Mouse (Mus musculus): ENCODE measurements around the gene Tpx2.

Tpx2 gene

GRCm38 (mm10) chr2:152821023-152821422, 26.7 kb upstream of the Tpx2 start:
- DNase-seq, result no peak

GRCm38 (mm10) chr2:152821566-152821965, 26.2 kb upstream of the Tpx2 start:
- DNase-seq, result no peak

DNA sequence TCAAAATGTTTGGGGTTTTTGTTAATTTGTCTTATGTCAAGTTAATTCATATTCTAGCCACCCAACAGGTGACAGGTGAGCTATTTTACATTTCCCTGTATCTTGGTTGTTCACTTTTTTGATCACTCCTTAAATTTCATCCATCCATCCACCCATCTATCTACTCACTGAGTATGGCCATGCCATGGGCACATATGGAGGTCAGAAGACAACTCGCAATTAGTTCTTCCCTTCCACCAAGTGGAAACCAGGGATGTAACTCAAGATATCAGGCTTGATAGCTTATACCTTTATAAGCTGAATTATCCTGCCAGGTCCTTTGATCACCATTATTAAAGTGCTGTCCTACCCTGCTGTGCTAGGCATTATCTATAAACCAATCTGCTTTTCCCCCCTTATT, 24.0 kb upstream of the Tpx2 start:
- DNase-seq, result no peak

DNA sequence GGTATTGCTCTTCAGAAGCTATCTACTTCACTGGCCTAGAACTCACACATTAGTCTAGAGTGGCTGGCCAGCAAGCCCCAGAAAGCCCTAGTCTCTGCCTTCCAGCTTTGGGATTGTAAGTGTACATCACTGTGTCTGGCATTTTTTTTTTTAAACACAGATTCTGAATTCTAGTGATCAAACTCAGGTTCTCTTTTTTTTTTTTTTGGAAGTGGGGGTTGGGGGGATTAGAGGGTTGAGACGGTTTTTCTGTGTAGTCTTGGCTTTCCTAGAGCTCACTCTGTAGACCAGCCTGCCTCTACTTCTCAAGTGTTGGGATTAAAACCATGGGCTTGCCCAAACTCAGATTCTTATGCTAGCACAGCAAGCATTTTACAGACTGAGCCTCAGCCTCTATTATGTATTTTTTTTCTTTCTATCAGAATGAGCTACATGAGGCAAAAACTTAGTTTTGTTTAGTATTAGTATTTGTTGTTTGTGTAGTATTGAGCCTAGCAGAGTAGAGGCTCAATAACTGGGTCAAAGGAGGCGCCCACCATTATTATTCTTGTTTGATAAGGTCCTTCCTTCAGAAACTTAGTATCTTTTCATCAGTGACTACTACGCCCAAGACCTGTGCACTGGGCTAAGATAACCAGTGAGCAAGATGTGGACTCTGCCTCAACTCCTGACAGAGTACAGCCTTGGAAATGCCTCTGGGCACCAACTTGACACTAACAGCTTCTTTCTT, 23.2 kb upstream of the Tpx2 start:
- DNase-seq, result no peak

- no peak for DNase-seq
Observed at GRCm38 (mm10) chr2:152825168-152825697, 22.5 kb upstream of the Tpx2 start.

GRCm38 (mm10) chr2:152825713-152826112, 22.1 kb upstream of the Tpx2 start:
- no peak for DNase-seq

DNA sequence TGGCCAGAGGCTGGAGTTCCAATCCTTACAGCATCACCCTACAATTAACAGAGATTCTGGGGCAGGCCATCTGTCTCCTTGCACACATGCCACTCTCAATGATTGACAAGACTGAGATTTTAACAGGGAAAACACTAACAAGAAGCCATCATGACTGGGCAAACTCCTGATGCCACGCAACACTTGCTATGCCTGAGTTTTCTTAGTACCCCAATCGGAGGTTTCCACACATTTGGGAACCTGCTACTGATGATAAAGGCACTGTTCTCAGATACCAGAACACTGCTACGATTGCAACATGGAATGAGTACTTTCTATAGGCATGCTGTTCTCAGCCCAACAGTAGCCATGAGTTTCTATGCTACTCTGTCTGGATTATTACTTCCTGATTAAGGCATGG, 21.3 kb upstream of the Tpx2 start:
- DNase-seq, result no peak

GRCm38 (mm10) chr2:152827321-152828010, 20.3 kb upstream of the Tpx2 start:
- DNase-seq, result no peak

DNA sequence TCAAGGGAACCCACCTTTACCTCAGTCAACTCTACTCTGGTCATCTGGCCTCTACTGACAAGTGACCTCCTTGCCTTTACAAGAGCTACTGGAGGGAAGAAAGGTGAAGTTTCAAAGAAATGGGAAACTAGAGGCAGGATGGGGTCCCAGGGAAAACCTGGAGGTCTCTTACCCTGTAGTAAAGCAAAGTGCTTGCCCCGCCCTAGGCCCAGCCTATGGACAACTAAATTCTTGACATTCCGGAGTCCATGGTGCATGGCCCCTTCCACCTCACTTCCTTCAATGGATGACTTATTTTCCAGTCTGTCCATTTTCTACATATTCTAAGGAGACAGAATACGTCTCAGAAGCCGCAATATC, 19.8 kb upstream of the Tpx2 start:
- no peak for DNase-seq

- no peak for DNase-seq
Observed at GRCm38 (mm10) chr2:152828532-152828931, 19.2 kb upstream of the Tpx2 start.

DNA sequence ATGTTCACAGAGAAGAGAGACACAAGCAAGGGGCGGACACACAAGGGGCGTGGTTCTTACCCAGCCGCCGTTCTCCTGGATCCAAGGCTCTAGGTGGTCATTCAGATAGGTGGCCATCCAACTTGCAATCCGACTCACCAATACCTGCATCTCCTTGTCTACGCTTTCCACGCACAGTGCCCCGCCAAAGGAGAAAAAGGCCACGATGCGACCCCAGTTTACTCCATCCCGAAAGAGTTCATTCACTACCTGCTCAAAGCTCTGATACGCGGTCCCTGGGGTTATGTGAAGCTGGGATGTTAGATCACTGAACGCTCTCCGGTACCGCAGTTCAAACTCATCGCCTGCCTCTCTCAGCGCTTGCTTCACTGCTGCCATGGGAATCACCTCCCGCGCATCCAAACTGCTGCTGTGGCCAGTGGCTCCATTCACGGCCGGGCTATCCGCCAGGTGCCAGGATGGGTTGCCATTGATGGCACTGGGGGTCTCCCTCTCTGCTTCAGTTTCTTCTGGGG, 18.3 kb upstream of the Tpx2 start:
- no peak for DNase-seq

GRCm38 (mm10) chr2:152830021-152830921, 17.5 kb upstream of the Tpx2 start:
- peak; percentile 85 for DNase-seq

- peak; percentile 99 for DNase-seq
Observed at GRCm38 (mm10) chr2:152831019-152831878, 16.5 kb upstream of the Tpx2 start, which contains the start of gene Bcl2l1. Bcl2l1 (minus strand) TSS chr2:152831728.

- DNase-seq, result no peak
Observed at GRCm38 (mm10) chr2:152839256-152839655, 8.5 kb upstream of the Tpx2 start.

DNA sequence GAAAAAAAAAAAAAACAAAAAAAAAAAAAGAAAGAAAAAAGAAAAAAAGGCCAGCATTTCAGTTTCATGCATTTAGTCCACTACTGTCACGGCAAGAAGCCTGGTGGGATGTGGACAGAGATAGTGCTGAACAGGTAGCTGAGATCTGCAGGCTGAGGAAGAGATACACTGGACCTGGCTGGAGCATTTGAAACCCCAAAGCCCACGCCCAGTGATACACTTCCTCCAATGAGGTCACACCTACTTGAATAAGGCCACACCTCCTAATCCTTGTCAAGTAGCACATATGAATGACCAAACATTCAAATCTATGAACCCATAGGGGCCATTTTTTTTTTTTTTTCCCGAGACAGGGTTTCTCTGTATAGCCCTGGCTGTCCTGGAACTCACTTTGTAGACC, 5.0 kb upstream of the Tpx2 start:
- DNase-seq, result no peak

DNA sequence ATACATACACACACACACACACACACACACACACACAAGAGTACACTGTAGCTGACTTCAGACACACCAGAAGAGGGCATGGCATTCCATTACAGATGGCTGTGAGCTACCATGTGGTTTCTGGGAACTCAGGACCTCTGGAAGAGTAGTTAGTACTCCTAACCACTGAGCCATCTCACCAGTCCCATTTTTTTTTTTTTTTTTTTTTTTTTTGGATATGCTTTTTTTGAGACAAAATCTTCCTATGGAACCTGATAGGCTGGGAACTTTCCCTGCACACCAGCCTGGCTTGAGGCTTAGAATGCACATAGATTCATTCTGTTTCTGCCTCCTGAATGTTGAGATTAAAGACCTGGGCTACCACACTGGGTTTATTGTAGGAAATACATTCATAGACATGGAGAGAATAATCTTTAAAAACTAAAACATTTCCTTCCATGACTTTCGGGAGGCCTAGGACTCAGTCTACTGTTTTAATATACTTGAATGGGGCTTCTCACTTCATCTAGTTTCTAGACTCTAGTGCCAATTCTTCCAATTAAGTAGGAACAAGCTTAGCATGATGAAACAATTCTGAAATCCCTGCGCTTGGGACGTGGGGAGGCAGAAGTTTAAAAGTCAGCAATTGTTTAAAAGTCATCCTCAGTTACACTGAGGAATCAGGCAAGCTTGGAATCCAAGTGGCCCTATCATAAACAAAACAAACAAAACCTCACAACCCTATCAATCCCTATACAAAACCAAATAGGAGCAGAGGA, 528 bp upstream of the Tpx2 start:
- DNase-seq, result no peak

DNA sequence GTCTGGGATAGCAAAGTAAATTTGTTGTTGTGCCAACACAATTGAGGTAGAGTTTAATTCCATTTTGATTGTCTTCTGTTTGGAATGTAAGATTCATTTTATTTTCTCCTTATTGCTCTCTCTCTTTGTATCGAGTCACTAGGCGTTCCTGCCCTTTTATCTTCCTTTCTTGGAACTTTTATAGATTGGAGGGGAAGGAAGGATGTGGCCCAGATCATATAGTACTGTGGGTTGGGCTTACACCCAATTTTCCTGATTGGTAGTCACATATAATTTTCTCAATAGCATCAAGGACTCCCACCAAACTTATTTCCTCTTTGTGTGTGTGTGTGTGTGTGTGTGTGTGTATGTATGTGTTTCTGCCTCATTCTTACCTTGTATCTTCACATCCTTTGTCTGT, 702 bp downstream of the Tpx2 start:
- no peak for DNase-seq

DNA sequence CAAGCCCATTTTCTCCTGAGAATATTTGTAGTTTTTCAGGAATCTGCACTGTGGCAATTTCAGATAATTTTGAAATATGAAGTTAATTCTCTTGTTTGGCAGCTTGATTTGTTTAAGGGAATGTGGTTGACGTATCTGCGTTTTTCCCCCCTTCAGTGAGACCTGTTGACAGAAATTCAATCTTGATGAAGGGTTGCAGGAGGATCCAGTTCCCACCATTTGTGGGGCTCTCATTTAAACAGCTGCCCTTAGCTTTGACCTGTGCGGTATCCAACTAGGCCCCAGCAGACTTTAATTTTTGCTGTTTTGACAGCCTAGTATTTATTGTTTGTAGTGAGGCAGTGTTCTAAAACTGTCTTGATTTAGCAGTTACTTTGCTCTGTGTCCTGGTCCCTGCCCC, 11.7 kb downstream of the Tpx2 start:
- no peak for DNase-seq

GRCm38 (mm10) chr2:152861891-152862290, 14.1 kb downstream of the Tpx2 start:
- DNase-seq, result no peak

GRCm38 (mm10) chr2:152862638-152863037, 14.9 kb downstream of the Tpx2 start:
- no peak for DNase-seq

DNA sequence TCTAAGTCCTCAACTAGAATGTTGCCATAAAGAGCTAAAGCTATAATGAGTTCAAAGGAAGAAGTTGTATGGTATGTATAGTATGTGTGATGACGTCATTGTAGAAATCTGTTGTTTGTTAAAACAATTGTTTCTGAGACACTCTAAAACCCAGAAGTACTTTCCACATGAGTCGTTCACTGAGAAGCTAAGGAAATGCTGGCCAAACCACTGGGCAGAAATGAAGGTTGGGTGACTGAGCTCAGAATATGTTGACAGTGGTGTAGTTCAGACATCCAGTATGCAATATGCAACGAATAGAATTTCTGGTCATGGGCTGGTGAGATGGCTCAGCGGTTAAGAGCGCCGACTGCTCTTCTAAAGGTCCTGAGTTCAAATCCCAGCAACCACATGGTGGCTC, 15.6 kb downstream of the Tpx2 start:
- no peak for DNase-seq
